Mouse (Mus musculus) myocyte (in vitro differentiated cells): ENCODE data around the gene Gm37240.

Experiments used
- E2F4 ChIP-seq: IDR thresholded peaks from one replicate; pipeline ENCODE4 v1.6.1; 2011; ENCODE audit warnings: mild to moderate bottlenecking, control low read depth, moderate library complexity; ENCODE audit not compliant: insufficient read depth
- MAX ChIP-seq: IDR thresholded peaks from one replicate; pipeline ENCODE4 v1.6.1; 2011; ENCODE audit warnings: low read depth, mild to moderate bottlenecking, control low read depth
- MYOD1 ChIP-seq, 3 experiments: IDR thresholded peaks; one replicate each; pipeline ENCODE4 v1.6.1; 2011; ENCODE audit warnings: control low read depth in 2 of 3, low read depth in 2 of 3, mild to moderate bottlenecking in 2 of 3, moderate library complexity in 1 of 3; ENCODE audit not compliant: insufficient read length in 2 of 3, control insufficient read depth in 1 of 3
- SRF ChIP-seq: IDR thresholded peaks from one replicate; pipeline ENCODE4 v1.6.1; 2011; ENCODE audit warnings: low read depth; ENCODE audit not compliant: control insufficient read depth, insufficient read length

DNA sequence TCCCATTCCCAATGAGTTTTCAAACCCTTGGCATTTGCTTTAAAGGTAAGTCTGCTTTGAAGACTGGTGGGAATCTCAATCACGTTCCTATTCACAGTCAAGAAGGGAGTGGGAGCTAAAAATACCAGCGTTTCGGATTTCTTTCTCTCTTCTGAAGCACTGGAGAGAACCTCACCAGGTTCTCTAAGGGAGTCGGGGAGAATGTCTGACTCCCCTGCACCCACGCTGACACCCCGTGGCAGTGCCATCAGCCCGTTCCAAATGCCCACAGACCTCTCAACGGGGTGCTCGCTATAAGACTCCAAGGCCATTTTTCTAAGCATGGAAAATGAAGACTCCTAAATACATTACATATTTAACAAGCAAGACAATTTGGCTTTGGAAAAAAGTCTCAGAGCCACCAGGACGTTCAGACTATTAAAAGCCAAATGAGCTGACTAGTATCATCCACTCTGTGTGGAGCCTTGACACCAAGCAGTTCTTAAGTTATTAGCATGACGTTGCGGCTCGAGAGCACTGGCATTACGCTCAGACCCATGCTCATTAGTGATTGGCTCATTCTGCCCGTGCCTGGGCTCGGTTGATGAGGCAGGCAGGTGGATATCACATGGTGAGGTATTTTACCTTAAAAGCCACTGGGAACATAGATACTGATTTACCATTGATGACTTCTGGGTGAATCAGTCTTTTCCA is 508.5 kb downstream of the Gm37240 start:
- no peak for TF ChIP-seq SRF
- no peak for TF ChIP-seq E2F4
- no peak for TF ChIP-seq MAX
- no peak for TF ChIP-seq MYOD1 (IDR thresholded peaks at IDR 0.05; ENCODE audit: control insufficient read depth in 1 of 3, insufficient read length in 2 of 3, low read depth in 2 of 3)
